Mouse (Mus musculus) spleen, postnatal 10 days (tissue): ENCODE results near the gene Olfr995.

Source experiments
- DNase-seq, 2 experiments: peaks; one replicate each; pipeline ENCODE4 v3.0.0; 2021 to 2022; ENCODE audit warnings: low spot score in 2 of 2

The Olfr995 gene

GRCm38 (mm10) chr2:85443539-85443938, at the start of gene Olfr995:
Gene Olfr995 (minus strand): TSS chr2:85443639.
- DNase-seq = no peak

DNA sequence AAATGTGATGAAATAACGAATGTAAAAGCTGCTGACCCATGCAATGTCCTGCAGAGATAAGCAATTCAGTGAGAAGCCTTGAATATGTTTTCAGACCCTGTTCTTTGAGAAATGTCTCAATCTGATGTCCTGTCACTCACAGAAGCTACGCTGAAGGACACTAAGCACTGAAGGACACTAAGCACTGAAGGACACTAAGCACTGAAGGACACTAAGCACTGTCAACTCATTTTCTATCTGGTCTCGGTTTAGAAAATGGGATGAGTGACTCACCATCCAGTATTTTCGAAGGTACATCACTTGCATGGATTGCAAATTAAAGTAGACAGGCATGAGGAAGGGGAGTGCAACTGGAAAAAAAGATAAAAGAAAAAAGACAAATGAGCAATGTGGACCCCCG, 47.0 kb upstream of the Olfr995 start:
- no peak for DNase-seq

- DNase-seq = no peak
These were observed 23.4 kb upstream of the Olfr995 start for GRCm38 (mm10) chr2:85466801-85467325.

- no peak for DNase-seq
These were observed 893 bp downstream of the Olfr995 start for GRCm38 (mm10) chr2:85442546-85442945.

DNA sequence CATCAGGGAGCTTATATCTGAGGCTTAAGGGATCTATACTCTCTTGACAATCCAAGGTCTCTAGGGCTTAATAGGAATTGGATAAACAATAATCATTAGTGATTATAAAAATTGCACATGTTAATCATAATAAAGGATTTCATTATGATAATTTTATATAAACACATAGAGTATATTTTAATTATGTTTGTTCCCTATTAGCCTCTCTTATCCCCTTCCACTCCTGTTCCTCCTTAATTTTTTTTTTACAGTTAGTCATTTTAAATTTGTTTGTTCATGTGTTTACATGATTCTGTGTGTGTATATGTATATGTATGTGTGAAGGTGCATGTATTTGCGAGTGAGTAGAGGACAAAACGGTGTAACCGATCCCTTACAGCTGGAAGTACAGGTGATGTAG, 7.1 kb downstream of the Olfr995 start, which contains the start of gene Olfr994:
Gene Olfr994 (minus strand): TSS at position 101 of the 400 bp plus-strand sequence.
- DNase-seq = no peak

DNA sequence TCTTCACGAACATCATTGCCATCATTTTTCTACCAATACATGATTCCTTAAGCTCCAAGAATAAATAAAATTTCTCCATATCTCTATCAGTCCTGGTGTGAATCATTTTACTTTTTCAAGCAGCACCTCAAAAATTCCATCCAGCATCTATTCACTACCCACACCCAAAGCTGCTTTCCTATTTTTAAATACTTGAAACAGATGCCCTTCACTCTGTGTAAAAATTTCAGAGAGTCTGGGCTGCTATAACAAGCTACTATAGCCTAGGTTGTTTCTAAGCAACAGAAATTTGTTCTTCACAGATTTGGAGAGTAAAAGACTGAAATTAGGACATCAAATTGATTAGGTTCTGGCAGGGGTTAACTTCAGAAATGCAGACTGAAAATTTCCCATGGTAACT, 17.5 kb downstream of the Olfr995 start:
- DNase-seq = no peak

- no peak for DNase-seq
These were observed 28.7 kb downstream of the Olfr995 start, which contains the start of gene Olfr993 for GRCm38 (mm10) chr2:85414777-85415176. Gene Olfr993 (minus strand): TSS chr2:85414877.

DNA sequence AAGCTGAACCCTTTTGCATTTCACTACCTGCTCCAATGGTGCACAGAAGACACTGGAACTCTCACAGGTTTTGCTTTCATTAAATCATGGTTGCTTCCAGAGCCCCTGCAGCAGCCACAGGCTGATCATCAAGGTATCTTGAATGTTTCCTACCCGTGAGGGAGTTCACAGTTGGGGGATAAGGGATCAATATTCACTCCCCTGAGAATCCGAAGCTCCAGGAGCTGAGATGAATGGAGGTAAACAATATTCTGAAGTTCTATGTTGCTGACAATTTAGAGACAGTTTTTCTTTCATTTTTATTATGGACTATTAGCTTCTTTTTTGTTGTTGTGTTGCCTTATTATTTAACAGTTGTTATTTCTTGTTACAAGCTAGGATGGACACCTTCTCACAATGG, 34.1 kb downstream of the Olfr995 start, which contains the start of gene Olfr992:
Gene Olfr992 (minus strand): TSS at position 101 of the 400 bp plus-strand sequence.
- DNase-seq = no peak
